Mouse (Mus musculus) intestine, embryonic 16.5 days (tissue): ENCODE measurements around the gene Olfr18. TPM values are rescaled to one million over a fixed set of nuclear protein-coding genes. Genes with fewer than 3 reads are reported as not detected.

Source experiments
- ATAC-seq: fragments of 200-750 bp; cut with Nextera tagmentation; 2 replicates; pipeline ENCODE4 v1.8.0; 2017; ENCODE audit warnings: moderate TSS enrichment, moderate library complexity
- H3K27ac ChIP-seq: fragments of 300-500 bp; sonication (generic); 2 replicates; pipeline ENCODE4 v1.5.1; 2014; ENCODE audit warnings: mild to moderate bottlenecking, low read length
- H3K27me3 ChIP-seq: fragments of 300-500 bp; sonication (generic); replicated peaks from 2 replicates; pipeline ENCODE4 v1.6.1; 2014; ENCODE audit warnings: low read length, control low read depth, mixed read lengths; ENCODE audit not compliant: control insufficient read depth, insufficient read depth
- H3K36me3 ChIP-seq: fragments of 300-500 bp; sonication (generic); 2 replicates; pipeline ENCODE4 v1.6.1; 2014; ENCODE audit warnings: low read length, control low read depth; ENCODE audit not compliant: control insufficient read depth, insufficient read depth
- H3K4me1 ChIP-seq: fragments of 300-500 bp; sonication (generic); 2 replicates; pipeline ENCODE4 v1.6.1; 2014; ENCODE audit warnings: low read length, control low read depth, mixed read lengths; ENCODE audit not compliant: control insufficient read depth, insufficient read depth
- H3K4me2 ChIP-seq: fragments of 300-500 bp; sonication (generic); 2 replicates; pipeline ENCODE4 v1.6.1; 2014; ENCODE audit warnings: low read depth, low read length, control low read depth
- H3K4me3 ChIP-seq: fragments of 300-500 bp; sonication (generic); 2 replicates; pipeline ENCODE4 v1.5.1; 2014; ENCODE audit warnings: mild to moderate bottlenecking, low read length
- H3K9ac ChIP-seq: fragments of 300-500 bp; sonication (generic); 2 replicates; pipeline ENCODE4 v1.6.1; 2014; ENCODE audit warnings: low read depth, low read length
- H3K9me3 ChIP-seq: fragments of 300-500 bp; sonication (generic); 2 replicates; pipeline ENCODE4 v1.6.1; 2016; ENCODE audit warnings: low read length, control low read depth; ENCODE audit not compliant: control insufficient read depth
- WGBS: fragments of 180-500 bp; shearing (Covaris S2); extraction: QIAGEN DNeasy Blood & Tissue Kit; methylation state at CpG from one replicate; pipeline ENCODE4 v1.1.7; 2014; 5-methylcytosine and 5-hydroxymethylcytosine counted together
- polyA plus RNA-seq: library from polyadenylated mRNA; unstranded; fragments of >200 nt; fragmentation: Nextera tagmentation; extraction: Ambion mirVana; gene quantifications from 2 replicates; pipeline ENCODE4 v1.2.1, GENCODE M21; 2015

Gene Olfr18
- polyA plus RNA-seq, 1 experiment from 2014 or later = not detected

DNA sequence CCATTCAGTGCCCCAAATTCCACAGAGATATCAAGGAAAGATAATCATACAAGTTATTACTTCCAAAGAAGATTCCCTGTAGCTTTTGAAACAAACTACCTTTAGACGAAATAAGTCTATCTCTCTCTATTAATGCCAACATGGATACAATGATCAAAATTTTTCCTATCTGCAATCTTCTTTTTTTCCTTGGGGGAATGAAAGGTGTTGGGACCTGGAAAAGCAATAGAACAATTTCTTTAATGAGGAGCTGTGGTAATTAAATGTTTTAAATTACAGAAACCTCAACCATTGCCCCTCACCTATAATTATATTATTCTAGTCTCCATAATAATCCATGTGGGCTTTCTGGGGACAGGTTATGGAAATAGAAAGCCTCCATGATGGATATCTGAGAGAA lies 53.8 kb downstream of the Olfr18 start, which contains the start of gene Olfr39:
Gene Olfr39, plus strand, starts transcription at position 301 of the 400 bp plus-strand sequence.
- no peak for ATAC-seq
- no peaks in the 10 kb centered on the region for H3K27me3 ChIP-seq
- 79% methylated on average over 1 of the region's 1 CpGs for WGBS
- no peaks in the 10 kb centered on the region for H3K9me3 ChIP-seq
- no peak within 1 kb of the TSS for H3K4me2 ChIP-seq
- no peak within 1 kb of the TSS for H3K4me3 ChIP-seq
- H3K9ac ChIP-seq = no peak within 1 kb of the TSS
- H3K36me3 ChIP-seq = no peaks in the 10 kb centered on the region
- no peak within 1 kb of the TSS for H3K27ac ChIP-seq
- H3K4me1 ChIP-seq = no peaks in the 10 kb centered on the region

Other genes with a start within 250 kb of the Olfr18 start
- not detected in 2 replicates for gene Olfr868, start 237.5 kb downstream of the Olfr18 start, polyA plus RNA-seq
- not detected in 2 replicates for gene Olfr869, start 207.1 kb downstream of the Olfr18 start, polyA plus RNA-seq
- not detected in 2 replicates for gene Olfr870, start 162.0 kb downstream of the Olfr18 start, polyA plus RNA-seq
- not detected in 2 replicates for gene Olfr871, start 123.9 kb downstream of the Olfr18 start, polyA plus RNA-seq
- gene Olfr872, start 99.0 kb downstream of the Olfr18 start, polyA plus RNA-seq = not detected in 2 replicates
- gene Olfr39, start 53.7 kb downstream of the Olfr18 start, polyA plus RNA-seq = not detected in 2 replicates
- not detected in 2 replicates for gene Olfr873, start 37.6 kb downstream of the Olfr18 start, polyA plus RNA-seq
- gene Zfp560, start 49.1 kb upstream of the Olfr18 start, polyA plus RNA-seq = 22.8 and 25.9 TPM in 2 replicates
- 9.7 TPM in 2 replicates for gene Zfp26, start 124.1 kb upstream of the Olfr18 start, polyA plus RNA-seq
- 14.2 and 14.4 TPM in 2 replicates for gene Zfp426, start 156.7 kb upstream of the Olfr18 start, polyA plus RNA-seq
- 44.1 and 49.3 TPM in 2 replicates for gene Zfp266, start 185.3 kb upstream of the Olfr18 start, polyA plus RNA-seq
- 10.7 and 11.7 TPM in 2 replicates for gene Zfp846, start 245.2 kb upstream of the Olfr18 start, polyA plus RNA-seq